Mouse (Mus musculus) CH12.LX (cell line): ENCODE data around the gene Dnaaf5. TPM values are rescaled to one million over a fixed set of nuclear protein-coding genes. Genes with fewer than 3 reads are reported as not detected.

Experiments
- DNase-seq: peaks from one replicate; pipeline ENCODE4 v3.0.0-alpha.2; 2013; ENCODE audit errors: extremely low read depth
- H3K27ac ChIP-seq: 2 replicates; pipeline ENCODE4 v1.5.1; 2012; ENCODE audit warnings: low read depth, mild to moderate bottlenecking, control low read depth, moderate library complexity; ENCODE audit not compliant: insufficient read depth
- H3K27me3 ChIP-seq: replicated peaks from 2 replicates; pipeline ENCODE3; 2012; ENCODE audit warnings: inconsistent platforms
- H3K36me3 ChIP-seq, 2 experiments: replicated peaks in 1 of 2; 2 replicates each; pipeline versions ENCODE3 to v1.6.1; 2012; ENCODE audit warnings: inconsistent platforms in 1 of 2, low read length in 1 of 2, mild to moderate bottlenecking in 1 of 2, mixed read lengths in 1 of 2, moderate library complexity in 1 of 2; ENCODE audit not compliant: control insufficient read depth in 1 of 2, insufficient read depth in 1 of 2
- H3K4me1 ChIP-seq, 2 experiments: 2 replicates each; pipeline ENCODE4 v1.6.1; 2012; ENCODE audit warnings: inconsistent platforms in 1 of 2, moderate library complexity in 1 of 2; ENCODE audit not compliant: insufficient read depth in 2 of 2, control insufficient read depth in 1 of 2
- H3K4me2 ChIP-seq: 2 replicates; pipeline ENCODE4 v1.6.1; 2012; ENCODE audit warnings: low read depth, mild to moderate bottlenecking, control low read depth; ENCODE audit not compliant: poor library complexity, insufficient read depth, severe bottlenecking
- H3K4me3 ChIP-seq, 3 experiments: fragments of 150-350 bp in 1 of 3; sonication (generic) in 1 of 3; replicated peaks in 1 of 3; 2 replicates each; pipeline versions ENCODE3 to v1.5.1; 2011 to 2012; ENCODE audit warnings: low read depth in 2 of 3, low read length in 2 of 3, mild to moderate bottlenecking in 2 of 3, moderate library complexity in 2 of 3, control low read depth in 1 of 3, improper control_type of control experiment in 1 of 3, inconsistent platforms in 1 of 3, mixed read lengths in 1 of 3; ENCODE audit not compliant: poor library complexity in 1 of 3
- H3K79me2 ChIP-seq: replicated peaks from 2 replicates; pipeline ENCODE4 v1.6.1; 2012; ENCODE audit warnings: mild to moderate bottlenecking, moderate library complexity; ENCODE audit not compliant: control insufficient read depth, poor library complexity, insufficient read depth, severe bottlenecking; ENCODE audit errors: extremely low read depth
- H3K9ac ChIP-seq: 2 replicates; pipeline ENCODE4 v1.6.1; 2012; ENCODE audit warnings: low read depth, mild to moderate bottlenecking, control low read depth, moderate library complexity; ENCODE audit not compliant: insufficient read depth
- H3K9me3 ChIP-seq: replicated peaks from 2 replicates; pipeline ENCODE3; 2012; ENCODE audit warnings: low read length, inconsistent platforms, mixed read lengths
- CHD1 ChIP-seq: IDR thresholded peaks from 2 replicates; pipeline ENCODE4 v1.6.1; 2012; ENCODE audit warnings: low read depth, low read length, improper control_type of control experiment, inconsistent platforms
- CHD2 ChIP-seq: IDR thresholded peaks from 2 replicates; pipeline ENCODE4 v1.6.1; 2011; ENCODE audit warnings: low read length, improper control_type of control experiment
- ELF1 ChIP-seq: IDR thresholded peaks from 2 replicates; pipeline ENCODE4 v1.6.1; 2014; ENCODE audit warnings: low read depth, mild to moderate bottlenecking, inconsistent platforms, low read length, improper control_type of control experiment
- HCFC1 ChIP-seq: IDR thresholded peaks from 2 replicates; pipeline ENCODE4 v1.6.1; 2012; ENCODE audit warnings: low read depth, mild to moderate bottlenecking, inconsistent platforms, low read length, improper control_type of control experiment
- IRF4 ChIP-seq: IDR thresholded peaks from 2 replicates; pipeline ENCODE4 v1.6.1; 2014; ENCODE audit warnings: low read depth, mild to moderate bottlenecking, inconsistent platforms, low read length, improper control_type of control experiment
- JUN ChIP-seq: IDR thresholded peaks from 2 replicates; pipeline ENCODE4 v1.6.1; 2011; ENCODE audit warnings: low read depth, mild to moderate bottlenecking, low read length, improper control_type of control experiment, moderate library complexity; ENCODE audit not compliant: insufficient read depth
- JUND ChIP-seq: conservative IDR thresholded peaks from 2 replicates; pipeline ENCODE4 v1.6.1; 2011; ENCODE audit warnings: low read depth, low read length, improper control_type of control experiment
- MXI1 ChIP-seq: IDR thresholded peaks from 2 replicates; pipeline ENCODE4 v1.6.1; 2011; ENCODE audit warnings: mild to moderate bottlenecking, low read depth, low read length, improper control_type of control experiment
- NELFE ChIP-seq: IDR thresholded peaks from 2 replicates; pipeline ENCODE4 v1.6.1; 2011; ENCODE audit warnings: low read depth, low read length, improper control_type of control experiment
- NRF1 ChIP-seq: IDR thresholded peaks from 2 replicates; pipeline ENCODE4 v1.6.1; 2014; ENCODE audit warnings: low read depth, mild to moderate bottlenecking, inconsistent platforms, low read length, improper control_type of control experiment, moderate library complexity
- PAX5 ChIP-seq: IDR thresholded peaks from 2 replicates; pipeline ENCODE4 v1.6.1; 2012; ENCODE audit warnings: low read length, inconsistent platforms, mixed read lengths
- RAD21 ChIP-seq: IDR thresholded peaks from 2 replicates; pipeline ENCODE4 v1.6.1; 2011; ENCODE audit warnings: low read depth, mild to moderate bottlenecking, low read length, improper control_type of control experiment, moderate library complexity
- RCOR1 ChIP-seq: conservative IDR thresholded peaks from 2 replicates; pipeline ENCODE4 v1.6.1; 2012; ENCODE audit warnings: low read depth, mild to moderate bottlenecking, inconsistent platforms, low read length, improper control_type of control experiment
- SMC3 ChIP-seq: IDR thresholded peaks from 2 replicates; pipeline ENCODE4 v1.6.1; 2011; ENCODE audit warnings: low read depth, low read length, improper control_type of control experiment
- TBP ChIP-seq: conservative IDR thresholded peaks from 2 replicates; pipeline ENCODE4 v1.6.1; 2011; ENCODE audit warnings: low read depth, low read length, improper control_type of control experiment
- TCF12 ChIP-seq: IDR thresholded peaks from 2 replicates; pipeline ENCODE4 v1.6.1; 2014; ENCODE audit warnings: low read depth, mild to moderate bottlenecking, inconsistent platforms, low read length, improper control_type of control experiment
- ZC3H11A ChIP-seq: IDR thresholded peaks from 2 replicates; pipeline ENCODE4 v1.6.1; 2012; ENCODE audit warnings: low read depth, mild to moderate bottlenecking, inconsistent platforms, low read length, improper control_type of control experiment
- ZKSCAN1 ChIP-seq: IDR thresholded peaks from 2 replicates; pipeline ENCODE4 v1.6.1; 2012; ENCODE audit warnings: low read depth, inconsistent platforms, low read length, improper control_type of control experiment, borderline replicate concordance
- ZNF384 ChIP-seq: IDR thresholded peaks from 2 replicates; pipeline ENCODE4 v1.6.1; 2012; ENCODE audit warnings: low read depth, low read length, improper control_type of control experiment, inconsistent platforms
- dilution Hi-C: fragments of 300-500 bp; cut with MboI; formaldehyde crosslinking; loops from 2 replicates; pipeline ENCODE4 v1.14.3; 2020; ENCODE audit warnings: low sequenced_read_pairs; ENCODE audit not compliant: extremely low pct_unique_long_range_greater_than_20kb, extremely low pct_ligation_motif_present
- in situ Hi-C: fragments of 300-500 bp; cut with MboI; formaldehyde crosslinking; loops from 3 replicates; pipeline ENCODE4 v1.14.3; 2019; ENCODE audit warnings: low sequenced_read_pairs, low pct_ligation_motif_present, low pct_unique_long_range_greater_than_20kb, mixed read lengths
- polyA plus RNA-seq: library from polyadenylated mRNA; unstranded; fragments of >175 nt; gene quantifications from 2 replicates; pipeline ENCODE4 v1.2.1, GENCODE M21; 2012; ENCODE audit warnings: low read depth; ENCODE audit not compliant: insufficient read length
- total RNA-seq, 2 experiments: library from RNA; depleted of rRNA; stranded (reverse); fragments of 300-350 nt in 1 of 2; fragments of >200 nt in 1 of 2; gene quantifications; 2 replicates each; pipeline ENCODE4 v1.2.3; 2012 to 2014

Dnaaf5 gene
- total and polyA plus RNA-seq, 3 experiments = 17.9 to 25.2 (median 21.7) TPM

DNA sequence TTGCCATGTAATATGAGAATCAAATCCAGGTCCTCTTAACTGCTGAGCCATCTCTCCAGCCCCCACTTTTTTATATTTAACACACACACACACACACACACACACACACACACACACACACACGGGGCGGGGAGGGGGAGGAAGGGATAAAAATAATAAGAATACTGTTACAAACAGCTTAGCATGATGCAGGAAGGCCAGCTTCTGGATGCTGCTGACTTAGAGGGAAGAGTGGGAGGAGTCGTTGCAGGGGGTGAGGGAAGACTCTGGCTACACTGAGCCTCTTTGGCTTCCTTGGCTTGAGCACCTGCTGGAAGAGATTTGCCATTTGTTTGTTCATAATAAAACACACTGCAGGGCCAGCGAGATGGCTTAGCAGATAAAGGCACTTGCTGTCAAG lies 34.9 kb downstream of the Dnaaf5 start:
- H3K4me1 ChIP-seq = no peaks in the 10 kb centered on the region
- no peak overlapping the region for H3K4me3 ChIP-seq
- no peak for DNase-seq
- H3K9ac ChIP-seq = no peak overlapping the region
- H3K9me3 ChIP-seq = no peaks in the 10 kb centered on the region
- dilution Hi-C loops (no loop called here), in situ Hi-C loops (no loop called here)
- no peaks in the 10 kb centered on the region for H3K27me3 ChIP-seq
- no peak overlapping the region for H3K4me2 ChIP-seq
- H3K27ac ChIP-seq = no peak overlapping the region
- no peak for TF ChIP-seq RAD21
- TF ChIP-seq SMC3 = no peak
- no peak for TF ChIP-seq IRF4
- no peak for TF ChIP-seq NRF1
- TF ChIP-seq CHD1 = no peak
- no peak for TF ChIP-seq HCFC1
- no peak for TF ChIP-seq CHD2
- no peak for TF ChIP-seq ZC3H11A
- TF ChIP-seq MXI1 = no peak
- TF ChIP-seq ZNF384 = no peak
- TF ChIP-seq ELF1 = no peak
- no peak for TF ChIP-seq ZKSCAN1
- TF ChIP-seq TCF12 = no peak
- H3K79me2 ChIP-seq = no peaks in the 10 kb centered on the region
- H3K36me3 ChIP-seq = peaks cover 47 to 81% of the 10 kb centered on the region in 2 experiments

- Histone ChIP-seq H3K79me2 (no peaks in the 10 kb centered on the region), H3K4me2 (no peak overlapping the region)
- dilution Hi-C loops = no loop called here
Measured at GRCm38 (mm10) chr5:139189726-139190125, 39.7 kb downstream of the Dnaaf5 start.

More at GRCm38 (mm10) chr5:139189726-139190125, 39.7 kb downstream of the Dnaaf5 start:
- in situ Hi-C loops = no loop called here
- no peaks in the 10 kb centered on the region for H3K27me3 ChIP-seq
- H3K27ac ChIP-seq = no peak overlapping the region
- no peaks in the 10 kb centered on the region for H3K9me3 ChIP-seq
- TF ChIP-seq MXI1 (no peak), JUN (no peak), PAX5 (no peak), RAD21 (no peak), JUND (no peak), RCOR1 (no peak), TBP (no peak), IRF4 (no peak), NELFE (no peak), ELF1 (no peak), ZKSCAN1 (no peak), CHD1 (no peak), SMC3 (no peak)
- H3K4me3 ChIP-seq = no peak overlapping the region
- peaks cover 17 to 38% of the 10 kb centered on the region in 2 experiments for H3K36me3 ChIP-seq
- no peaks in the 10 kb centered on the region for H3K4me1 ChIP-seq
- no peak overlapping the region for H3K9ac ChIP-seq
- no peak for DNase-seq
